ENCODE assay signal across 9 mouse cellular contexts in the genomic region with DNA sequence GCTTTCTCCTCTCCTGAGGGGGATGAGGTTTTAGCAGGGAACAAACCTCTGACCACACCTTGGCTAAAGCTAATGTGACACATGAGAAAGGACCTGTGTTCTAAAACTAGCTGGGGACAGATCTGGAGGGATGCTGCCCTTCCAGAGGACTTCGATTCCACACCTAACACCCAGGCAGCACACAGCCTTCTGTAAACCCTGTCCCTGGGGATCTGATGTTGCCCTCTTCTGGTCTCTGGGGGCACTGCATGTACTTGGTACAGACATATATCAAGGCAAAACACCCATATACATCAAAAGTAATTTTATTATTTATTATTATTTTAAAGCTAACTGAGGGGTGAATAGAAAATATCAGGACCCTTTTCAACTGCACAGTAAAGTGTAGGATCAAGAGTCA.
DNase-seq lines count a peak whose midpoint lies in the region; ATAC-seq and TF ChIP-seq lines count a peak whose summit lies in the region.
"Had no signal": no experiment of that assay in that cellular context is flagged by ENCODE, and none has a peak within 500 bp of the region (broad histone marks: within the 10 kb centered on the region; RNA-seq: fewer than 3 reads in every experiment).

No protein-coding gene starts in this region.

- no peaks in the 10 kb centered on the region for H3K4me1 ChIP-seq in hindbrain, postnatal 0 days (ENCODE audit: insufficient read depth, low read length)
- H3K4me1 ChIP-seq in hindbrain, embryonic 16.5 days (ENCODE audit: control insufficient read depth, insufficient read depth, low read depth, low read length), result no peaks in the 10 kb centered on the region
- no peaks in the 10 kb centered on the region for H3K4me1 ChIP-seq in MEL (ENCODE audit: control insufficient read depth in 1 of 2, insufficient read depth in 2 of 2, low read length in 2 of 2)
- no peaks in the 10 kb centered on the region for H3K4me1 ChIP-seq in forebrain, embryonic 10.5 days
- H3K4me1 ChIP-seq in limb, embryonic 10.5 days, result no peaks in the 10 kb centered on the region
- H3K4me1 ChIP-seq in stomach, postnatal 0 days (replicated peaks; ENCODE audit: control insufficient read depth, insufficient read depth), result no peaks in the 10 kb centered on the region
- H3K4me1 ChIP-seq: embryonic facial prominence, embryonic 13.5 days had no signal

- TF ChIP-seq CTCF in hindbrain, postnatal 0 days (IDR thresholded peaks at IDR 0.05; ENCODE audit: low read depth), result peak; percentile 59
- TF ChIP-seq CTCF in MEL (IDR thresholded peaks at IDR 0.05 in 2 of 3, conservative IDR thresholded peaks at IDR 0.05 in 1 of 3; ENCODE audit: control insufficient read depth in 1 of 3, insufficient read depth in 1 of 3, low read depth in 2 of 3, low read length in 3 of 3, poor library complexity in 1 of 3, severe bottlenecking in 1 of 3), result peak in 2 of 3 experiments; percentile 12 to 33; a peak in 4 of 6 replicates
- TF ChIP-seq CTCF in stomach, postnatal 0 days (IDR thresholded peaks at IDR 0.05; ENCODE audit: low read depth), result peak; percentile 76

- no peak overlapping the region for H3K4me3 ChIP-seq in hindbrain, postnatal 0 days (ENCODE audit: low read length)
- H3K4me3 ChIP-seq in hindbrain, embryonic 16.5 days (ENCODE audit: low read length), result no peak overlapping the region
- H3K4me3 ChIP-seq in MEL (ENCODE audit: control insufficient read depth in 1 of 2, insufficient read depth in 1 of 2, low read depth in 2 of 2, low read length in 2 of 2), result no peak overlapping the region
- no peak overlapping the region for H3K4me3 ChIP-seq in forebrain, embryonic 10.5 days
- no peak overlapping the region for H3K4me3 ChIP-seq in limb, embryonic 10.5 days
- H3K4me3 ChIP-seq in stomach, postnatal 0 days (ENCODE audit: low read depth, low read length), result no peak overlapping the region
- H3K4me3 ChIP-seq: embryonic facial prominence, embryonic 13.5 days had no signal

- H3K9me3 ChIP-seq in hindbrain, postnatal 0 days (ENCODE audit: low read length), result no peaks in the 10 kb centered on the region
- no peaks in the 10 kb centered on the region for H3K9me3 ChIP-seq in hindbrain, embryonic 16.5 days (ENCODE audit: control insufficient read depth, low read length)
- no peaks in the 10 kb centered on the region for H3K9me3 ChIP-seq in MEL (replicated peaks; ENCODE audit: insufficient read depth, low read length)
- no peaks in the 10 kb centered on the region for H3K9me3 ChIP-seq in forebrain, embryonic 10.5 days
- no peaks in the 10 kb centered on the region for H3K9me3 ChIP-seq in limb, embryonic 10.5 days (replicated peaks)
- no peaks in the 10 kb centered on the region for H3K9me3 ChIP-seq in stomach, postnatal 0 days (ENCODE audit: control insufficient read depth, low read length)
- H3K9me3 ChIP-seq: embryonic facial prominence, embryonic 13.5 days had no signal

- no peak overlapping the region for H3K9ac ChIP-seq in hindbrain, postnatal 0 days (replicated peaks; ENCODE audit: low read length)
- H3K9ac ChIP-seq in hindbrain, embryonic 16.5 days (ENCODE audit: low read depth, low read length), result no peak overlapping the region
- no peak overlapping the region for H3K9ac ChIP-seq in MEL (ENCODE audit: control insufficient read depth, low read depth, low read length, poor library complexity, severe bottlenecking)
- no peak overlapping the region for H3K9ac ChIP-seq in stomach, postnatal 0 days (ENCODE audit: low read length)
- H3K9ac ChIP-seq: embryonic facial prominence, embryonic 13.5 days had no signal

- TF ChIP-seq POLR2A in MEL (IDR thresholded peaks at IDR 0.05; ENCODE audit: control insufficient read depth in 1 of 2, insufficient read depth in 1 of 2, low read depth in 1 of 2, low read length in 2 of 2, poor library complexity in 1 of 2), result no peak

- ATAC-seq in hindbrain, postnatal 0 days, result no peak
- ATAC-seq in hindbrain, embryonic 16.5 days, result no peak
- ATAC-seq in stomach, postnatal 0 days (ENCODE audit: low FRiP score, low TSS enrichment), result no peak

- no peak overlapping the region for H3K4me2 ChIP-seq in hindbrain, postnatal 0 days (ENCODE audit: low read depth, low read length)
- no peak overlapping the region for H3K4me2 ChIP-seq in hindbrain, embryonic 16.5 days (ENCODE audit: low read length)
- no peak overlapping the region for H3K4me2 ChIP-seq in stomach, postnatal 0 days (replicated peaks; ENCODE audit: low read depth)
- H3K4me2 ChIP-seq: embryonic facial prominence, embryonic 13.5 days had no signal

- H3K27ac ChIP-seq in hindbrain, postnatal 0 days, result no peak overlapping the region
- no peak overlapping the region for H3K27ac ChIP-seq in hindbrain, embryonic 16.5 days (ENCODE audit: low read depth, low read length)
- no peak overlapping the region for H3K27ac ChIP-seq in MEL (ENCODE audit: control insufficient read depth, low read depth, low read length)
- no peak overlapping the region for H3K27ac ChIP-seq in forebrain, embryonic 10.5 days
- H3K27ac ChIP-seq in limb, embryonic 10.5 days, result no peak overlapping the region
- H3K27ac ChIP-seq in stomach, postnatal 0 days (replicated peaks), result no peak overlapping the region
- H3K27ac ChIP-seq: embryonic facial prominence, embryonic 13.5 days had no signal

- TF ChIP-seq RAD21 in MEL (IDR thresholded peaks at IDR 0.05; ENCODE audit: low read depth, low read length), result no peak

- peak; percentile 46 for DNase-seq in hindbrain, postnatal 0 days (ENCODE audit: low spot score)
- DNase-seq in 3T3-L1 (ENCODE audit: low read depth, low spot score) (peak; percentile 60), MEL (ENCODE audit: low read depth, low spot score) (peak; percentile 6), adipocyte (ENCODE audit: low spot score) (no peak)
- peak; percentile 32 for DNase-seq in forebrain, embryonic 10.5 days (ENCODE audit: extremely low spot score, low spot score)
- DNase-seq in limb, embryonic 10.5 days (ENCODE audit: low spot score), result peak; percentile 67
- peak; percentile 41 for DNase-seq in stomach, postnatal 0 days (ENCODE audit: low spot score)

- TF ChIP-seq EP300 in MEL (IDR thresholded peaks at IDR 0.05; ENCODE audit: low read depth in 1 of 2, low read length in 2 of 2), result no peak
- no peak for TF ChIP-seq EP300 in stomach, postnatal 0 days (optimal IDR thresholded peaks at IDR 0.05)

- H3K36me3 ChIP-seq in hindbrain, postnatal 0 days (ENCODE audit: insufficient read depth, low read length), result no peaks in the 10 kb centered on the region
- no peaks in the 10 kb centered on the region for H3K36me3 ChIP-seq in hindbrain, embryonic 16.5 days (ENCODE audit: control insufficient read depth, insufficient read depth, low read length)
- no peaks in the 10 kb centered on the region for H3K36me3 ChIP-seq in MEL (ENCODE audit: control insufficient read depth in 1 of 2, insufficient read depth in 2 of 2, low read length in 2 of 2)
- no peaks in the 10 kb centered on the region for H3K36me3 ChIP-seq in forebrain, embryonic 10.5 days (replicated peaks)
- H3K36me3 ChIP-seq in limb, embryonic 10.5 days, result no peaks in the 10 kb centered on the region
- no peaks in the 10 kb centered on the region for H3K36me3 ChIP-seq in stomach, postnatal 0 days (ENCODE audit: control insufficient read depth, insufficient read depth, low read length)
- H3K36me3 ChIP-seq: embryonic facial prominence, embryonic 13.5 days had no signal

- H3K27me3 ChIP-seq in hindbrain, postnatal 0 days (ENCODE audit: insufficient read depth, low read length), result no peaks in the 10 kb centered on the region
- no peaks in the 10 kb centered on the region for H3K27me3 ChIP-seq in hindbrain, embryonic 16.5 days (replicated peaks; ENCODE audit: control insufficient read depth, insufficient read depth, low read length)
- H3K27me3 ChIP-seq in MEL (ENCODE audit: control insufficient read depth in 1 of 2, insufficient read depth in 2 of 2, low read length in 2 of 2), result no peaks in the 10 kb centered on the region
- H3K27me3 ChIP-seq in forebrain, embryonic 10.5 days (ENCODE audit: poor library complexity, severe bottlenecking), result no peaks in the 10 kb centered on the region
- no peaks in the 10 kb centered on the region for H3K27me3 ChIP-seq in limb, embryonic 10.5 days (ENCODE audit: low read depth, poor library complexity, severe bottlenecking)
- no peaks in the 10 kb centered on the region for H3K27me3 ChIP-seq in stomach, postnatal 0 days (ENCODE audit: control insufficient read depth, insufficient read depth, low read length)
- H3K27me3 ChIP-seq: embryonic facial prominence, embryonic 13.5 days had no signal

- H3K79me2 ChIP-seq in MEL (ENCODE audit: control insufficient read depth, insufficient read depth, low read length, poor library complexity), result no peaks in the 10 kb centered on the region

- 68% methylated on average over 1 of the region's 1 CpGs for WGBS in hindbrain, postnatal 0 days
- 50% methylated on average over 1 of the region's 1 CpGs for WGBS in hindbrain, embryonic 16.5 days
- 46% methylated on average over 1 of the region's 1 CpGs for WGBS in forebrain, embryonic 10.5 days
- 61% methylated on average over 1 of the region's 1 CpGs for WGBS in limb, embryonic 10.5 days
- WGBS in stomach, postnatal 0 days, result 77% methylated on average over 1 of the region's 1 CpGs

TF ChIP-seq in MEL, 35 proteins besides CTCF, POLR2A, EP300 and RAD21 (continues in another document):
- no peak for TF ChIP-seq ELF1 (IDR thresholded peaks at IDR 0.05; ENCODE audit: low read depth, low read length)
- no peak for TF ChIP-seq GATA1 (IDR thresholded peaks at IDR 0.05; ENCODE audit: low read depth, low read length)
- no peak for TF ChIP-seq MXI1 (IDR thresholded peaks at IDR 0.05; ENCODE audit: low read depth, low read length)
- no peak for TF ChIP-seq MAX (IDR thresholded peaks at IDR 0.05; ENCODE audit: low read length)
- TF ChIP-seq CHD2 (IDR thresholded peaks at IDR 0.05; ENCODE audit: low read length), result no peak
- TF ChIP-seq RCOR1 (IDR thresholded peaks at IDR 0.05; ENCODE audit: low read depth, low read length), result no peak
- no peak for TF ChIP-seq GABPA (IDR thresholded peaks at IDR 0.05; ENCODE audit: low read depth, low read length)
- no peak for TF ChIP-seq JUND (IDR thresholded peaks at IDR 0.05; ENCODE audit: low read depth, low read length)
- TF ChIP-seq BHLHE40 (IDR thresholded peaks at IDR 0.05; ENCODE audit: borderline replicate concordance, low read depth, low read length), result no peak
- TF ChIP-seq KAT2A (conservative IDR thresholded peaks at IDR 0.05; ENCODE audit: low read depth, low read length), result no peak
- TF ChIP-seq ETS1 (IDR thresholded peaks at IDR 0.05; ENCODE audit: low read depth, low read length), result no peak
- TF ChIP-seq TCF12 (IDR thresholded peaks at IDR 0.05; ENCODE audit: low read depth, low read length), result no peak
- TF ChIP-seq ZKSCAN1 (IDR thresholded peaks at IDR 0.05; ENCODE audit: low read depth, low read length), result no peak
- no peak for TF ChIP-seq MAFK (IDR thresholded peaks at IDR 0.05; ENCODE audit: borderline replicate concordance, low read depth, low read length)
- TF ChIP-seq ZMIZ1 (IDR thresholded peaks at IDR 0.05; ENCODE audit: low read depth, low read length), result no peak
- TF ChIP-seq MAZ (IDR thresholded peaks at IDR 0.05; ENCODE audit: low read depth, low read length), result no peak
- TF ChIP-seq MYB (IDR thresholded peaks at IDR 0.05; ENCODE audit: low read depth, low read length), result no peak

Comparison
In these comparisons a context has a peak if more than half of its experiments do, and no peak if none do; other contexts are left out.
1. CTCF ChIP-seq: peak in every context shown above with its lines; median percentile 76 in stomach, postnatal 0 days; 59 in hindbrain, postnatal 0 days; 22 in MEL.